Mouse (Mus musculus): ENCODE measurements around the gene Otos. TPM values are rescaled to one million over a fixed set of nuclear protein-coding genes. Genes with fewer than 3 reads are reported as not detected.

Otos gene
- polyA plus RNA-seq, 1 experiment from 2014 or later: 0.39 TPM

- Histone ChIP-seq H3K9me3 (replicated peaks) (no peaks in the 10 kb centered on the region), H3K4me3 (replicated peaks) (no peak overlapping the region), H3K4me1 (no peaks in the 10 kb centered on the region), H3K27ac (no peak overlapping the region), H3K36me3 (peaks cover 34% of the 10 kb centered on the region), H3K9ac (no peak overlapping the region), H3K27me3 (peaks cover 4% of the 10 kb centered on the region; the same call in 1 of the 2 replicates), H3K4me2 (no peak overlapping the region)
- 79% methylated on average over 8 of the region's 8 CpGs for WGBS
- ATAC-seq (replicated peaks; ENCODE audit: low FRiP score): no peak
These were observed 14.9 kb downstream of the Otos start for GRCm38 (mm10) chr1:92633726-92634125.

DNA sequence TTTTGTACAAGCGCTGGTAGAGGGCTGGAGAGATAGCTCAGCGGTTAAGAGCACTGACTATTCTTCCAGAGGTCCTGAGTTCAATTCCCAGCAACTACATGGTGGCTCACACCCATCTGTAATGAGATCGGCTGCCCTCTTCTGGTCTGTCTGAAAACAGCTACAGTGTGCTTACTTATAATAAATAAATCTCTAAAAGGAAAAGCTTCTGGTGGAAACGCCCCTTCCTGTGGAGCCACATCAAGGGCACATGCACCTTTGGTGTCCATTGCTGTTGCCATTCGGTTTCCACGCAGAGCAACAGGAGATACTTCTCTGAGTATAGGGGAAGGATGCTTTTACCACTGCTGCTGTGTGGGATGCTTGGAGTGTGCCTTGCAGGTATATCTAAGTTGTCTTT, 15.7 kb downstream of the Otos start:
- no peak overlapping the region for H3K9ac ChIP-seq
- peaks cover 4% of the 10 kb centered on the region; the same call in 1 of the 2 replicates for H3K27me3 ChIP-seq
- ATAC-seq (replicated peaks; ENCODE audit: low FRiP score): no peak
- 69% methylated on average over 6 of the region's 6 CpGs for WGBS
- H3K9me3 ChIP-seq (replicated peaks): no peaks in the 10 kb centered on the region
- peaks cover 26% of the 10 kb centered on the region for H3K36me3 ChIP-seq
- no peak overlapping the region for H3K27ac ChIP-seq
- H3K4me2 ChIP-seq: no peak overlapping the region
- H3K4me1 ChIP-seq: no peaks in the 10 kb centered on the region
- no peak overlapping the region for H3K4me3 ChIP-seq (replicated peaks)

DNA sequence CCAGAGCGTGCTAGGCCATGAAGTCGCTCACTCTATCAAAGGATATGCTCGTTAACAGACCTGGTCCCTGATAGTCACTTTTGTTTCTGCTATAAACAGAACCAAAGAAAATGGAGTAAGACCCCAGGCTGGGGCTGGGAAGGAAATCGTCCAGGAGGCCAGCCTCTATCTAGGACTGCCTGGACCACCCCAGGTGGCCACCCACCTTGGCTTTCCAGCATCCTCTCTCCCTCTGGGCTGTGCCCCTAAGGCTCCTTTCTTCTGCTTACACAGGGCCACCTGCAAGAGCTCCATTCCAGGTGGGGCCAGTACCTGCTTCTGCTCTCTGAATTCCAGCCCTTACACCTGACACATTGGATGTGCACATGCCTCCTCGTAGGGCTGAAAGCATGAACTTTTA, 16.4 kb downstream of the Otos start:
- 81% methylated on average over 5 of the region's 5 CpGs for WGBS
- Histone ChIP-seq H3K36me3 (peaks cover 19% of the 10 kb centered on the region), H3K27me3 (peaks cover 4% of the 10 kb centered on the region; the same call in 1 of the 2 replicates), H3K9me3 (replicated peaks) (no peaks in the 10 kb centered on the region), H3K4me1 (no peaks in the 10 kb centered on the region), H3K9ac (no peak overlapping the region), H3K4me2 (no peak overlapping the region), H3K4me3 (replicated peaks) (no peak overlapping the region), H3K27ac (no peak overlapping the region)
- ATAC-seq (replicated peaks; ENCODE audit: low FRiP score): no peak

- no peak overlapping the region for H3K4me2 ChIP-seq
- 60% methylated on average over 4 of the region's 4 CpGs for WGBS
- no peaks in the 10 kb centered on the region for H3K36me3 ChIP-seq
- ATAC-seq (replicated peaks; ENCODE audit: low FRiP score): no peak
- H3K9me3 ChIP-seq (replicated peaks): no peaks in the 10 kb centered on the region
- H3K9ac ChIP-seq: no peak overlapping the region
- peaks cover 19% of the 10 kb centered on the region for H3K27me3 ChIP-seq
- no peaks in the 10 kb centered on the region for H3K4me1 ChIP-seq
- no peak overlapping the region for H3K4me3 ChIP-seq (replicated peaks)
- no peak overlapping the region for H3K27ac ChIP-seq
These were observed 20.4 kb downstream of the Otos start for GRCm38 (mm10) chr1:92628227-92628626.

GRCm38 (mm10) chr1:92618360-92618759, 30.3 kb downstream of the Otos start:
- WGBS: 51% methylated on average over 4 of the region's 4 CpGs
- no peaks in the 10 kb centered on the region for H3K4me1 ChIP-seq
- H3K27ac ChIP-seq: no peak overlapping the region
- H3K9ac ChIP-seq: no peak overlapping the region
- no peak overlapping the region for H3K4me2 ChIP-seq
- H3K36me3 ChIP-seq: no peaks in the 10 kb centered on the region
- no peak overlapping the region for H3K4me3 ChIP-seq (replicated peaks)
- H3K27me3 ChIP-seq: peaks cover 25% of the 10 kb centered on the region
- no peaks in the 10 kb centered on the region for H3K9me3 ChIP-seq (replicated peaks)
- ATAC-seq (replicated peaks; ENCODE audit: low FRiP score): no peak

GRCm38 (mm10) chr1:92617488-92617887, 31.2 kb downstream of the Otos start, which contains the start of gene Olfr12:
Gene Olfr12 (plus strand): TSS chr1:92617788.
- WGBS: 67% methylated on average over 2 of the region's 2 CpGs
- Histone ChIP-seq H3K36me3 (no peaks in the 10 kb centered on the region), H3K4me2 (no peak within 1 kb of the TSS), H3K4me3 (replicated peaks) (no peak within 1 kb of the TSS), H3K9me3 (replicated peaks) (no peaks in the 10 kb centered on the region), H3K9ac (no peak within 1 kb of the TSS), H3K27ac (no peak within 1 kb of the TSS), H3K4me1 (no peaks in the 10 kb centered on the region), H3K27me3 (peaks cover 25% of the 10 kb centered on the region)
- ATAC-seq (replicated peaks; ENCODE audit: low FRiP score): no peak

DNA sequence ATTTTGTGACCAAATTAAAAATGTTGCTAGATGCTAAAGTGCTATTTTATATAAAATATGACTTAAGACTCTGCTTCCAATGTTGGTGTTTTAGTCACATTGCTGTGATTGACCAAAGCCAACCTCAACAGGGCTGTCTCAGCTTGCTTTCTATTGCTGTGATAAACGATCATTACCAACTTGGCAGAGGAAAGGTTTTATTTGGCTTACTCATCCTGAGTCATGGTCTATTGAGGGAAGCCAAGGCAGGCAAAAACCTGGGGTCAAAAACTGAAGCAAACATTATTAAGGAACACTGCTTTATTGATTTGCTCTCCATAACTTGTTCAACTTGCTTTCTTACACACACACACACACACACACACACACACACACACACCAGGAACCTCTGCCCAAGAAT, 32.6 kb downstream of the Otos start:
- no peaks in the 10 kb centered on the region for H3K36me3 ChIP-seq
- no peaks in the 10 kb centered on the region for H3K9me3 ChIP-seq (replicated peaks)
- no peak overlapping the region for H3K27ac ChIP-seq
- 68% methylated on average over 1 of the region's 1 CpGs for WGBS
- H3K9ac ChIP-seq: no peak overlapping the region
- no peak for ATAC-seq (replicated peaks; ENCODE audit: low FRiP score)
- no peaks in the 10 kb centered on the region for H3K4me1 ChIP-seq
- H3K4me2 ChIP-seq: no peak overlapping the region
- H3K4me3 ChIP-seq (replicated peaks): no peak overlapping the region
- H3K27me3 ChIP-seq: peaks cover 25% of the 10 kb centered on the region

DNA sequence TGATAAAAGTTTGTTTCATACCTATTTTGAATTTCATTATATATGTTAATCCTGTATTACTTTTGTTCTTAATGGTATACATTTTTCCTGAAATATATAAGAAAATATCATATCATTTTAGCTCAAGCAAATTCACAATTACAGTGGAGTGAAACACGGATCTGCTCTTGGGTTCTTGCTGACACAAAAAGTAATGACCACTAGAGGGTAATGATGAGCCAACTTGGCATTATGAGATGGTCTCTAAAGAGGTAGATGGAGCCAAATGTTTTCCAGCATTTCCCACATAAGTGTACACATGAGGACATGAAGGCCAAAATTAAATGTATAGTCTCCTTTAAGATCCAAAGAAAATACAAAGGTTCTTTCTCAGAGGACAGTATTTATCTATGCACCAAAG, 34.1 kb downstream of the Otos start:
- Histone ChIP-seq H3K36me3 (no peaks in the 10 kb centered on the region), H3K4me3 (replicated peaks) (no peak overlapping the region), H3K9me3 (replicated peaks) (no peaks in the 10 kb centered on the region), H3K27ac (no peak overlapping the region), H3K9ac (no peak overlapping the region), H3K4me2 (no peak overlapping the region), H3K4me1 (no peaks in the 10 kb centered on the region), H3K27me3 (peaks cover 32% of the 10 kb centered on the region)
- ATAC-seq (replicated peaks; ENCODE audit: low FRiP score): no peak
- WGBS: 12% methylated on average over 1 of the region's 1 CpGs

- WGBS: 51% methylated on average over 4 of the region's 4 CpGs
- no peak overlapping the region for H3K4me2 ChIP-seq
- no peaks in the 10 kb centered on the region for H3K9me3 ChIP-seq (replicated peaks)
- H3K9ac ChIP-seq: no peak overlapping the region
- no peaks in the 10 kb centered on the region for H3K4me1 ChIP-seq
- no peak for ATAC-seq (replicated peaks; ENCODE audit: low FRiP score)
- no peak overlapping the region for H3K27ac ChIP-seq
- peaks cover 33% of the 10 kb centered on the region for H3K27me3 ChIP-seq
- H3K4me3 ChIP-seq (replicated peaks): no peak overlapping the region
- no peaks in the 10 kb centered on the region for H3K36me3 ChIP-seq
These were observed 35.5 kb downstream of the Otos start for GRCm38 (mm10) chr1:92613175-92613574.

GRCm38 (mm10) chr1:92611008-92611407, 37.6 kb downstream of the Otos start:
- Histone ChIP-seq H3K4me2 (no peak overlapping the region), H3K4me1 (no peaks in the 10 kb centered on the region), H3K4me3 (replicated peaks) (no peak overlapping the region), H3K9me3 (replicated peaks) (no peaks in the 10 kb centered on the region), H3K27ac (no peak overlapping the region), H3K9ac (no peak overlapping the region), H3K27me3 (peaks cover 27% of the 10 kb centered on the region), H3K36me3 (no peaks in the 10 kb centered on the region)
- WGBS: 5% methylated on average over 5 of the region's 5 CpGs
- no peak for ATAC-seq (replicated peaks; ENCODE audit: low FRiP score)

DNA sequence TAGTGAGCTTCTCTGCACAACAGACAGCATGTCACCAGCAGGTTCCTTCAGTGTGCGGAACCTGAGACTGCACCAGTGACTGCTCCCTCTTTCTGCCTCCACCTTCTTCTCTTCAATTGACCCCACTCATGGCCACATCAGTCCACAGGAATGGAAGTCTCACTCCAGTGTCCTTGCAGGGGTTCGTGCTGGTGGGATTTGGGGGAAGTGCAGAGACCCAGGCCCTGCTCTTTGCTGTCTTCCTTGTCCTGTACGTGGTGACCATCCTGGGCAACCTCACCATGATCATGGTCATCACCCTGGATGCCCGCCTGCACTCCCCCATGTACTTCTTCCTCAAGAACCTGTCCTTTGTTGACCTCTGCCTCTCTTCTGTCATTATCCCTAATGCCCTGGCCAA, 40.9 kb downstream of the Otos start:
- H3K36me3 ChIP-seq: no peaks in the 10 kb centered on the region
- H3K4me3 ChIP-seq (replicated peaks): no peak overlapping the region
- H3K27me3 ChIP-seq: peaks cover 17% of the 10 kb centered on the region
- no peaks in the 10 kb centered on the region for H3K4me1 ChIP-seq
- H3K9me3 ChIP-seq (replicated peaks): no peaks in the 10 kb centered on the region
- H3K9ac ChIP-seq: no peak overlapping the region
- H3K4me2 ChIP-seq: no peak overlapping the region
- H3K27ac ChIP-seq: no peak overlapping the region
- 75% methylated on average over 4 of the region's 4 CpGs for WGBS
- ATAC-seq (replicated peaks; ENCODE audit: low FRiP score): no peak

GRCm38 (mm10) chr1:92605482-92605881, 43.2 kb downstream of the Otos start, which contains the start of gene Olfr1410:
Gene Olfr1410 (plus strand): TSS chr1:92605782.
- WGBS: 88% methylated on average over 1 of the region's 1 CpGs
- no peaks in the 10 kb centered on the region for H3K36me3 ChIP-seq
- H3K4me3 ChIP-seq (replicated peaks): no peak within 1 kb of the TSS
- H3K4me2 ChIP-seq: no peak within 1 kb of the TSS
- no peak within 1 kb of the TSS for H3K27ac ChIP-seq
- H3K9me3 ChIP-seq (replicated peaks): no peaks in the 10 kb centered on the region
- no peak within 1 kb of the TSS for H3K9ac ChIP-seq
- H3K27me3 ChIP-seq: peaks cover 14% of the 10 kb centered on the region
- ATAC-seq (replicated peaks; ENCODE audit: low FRiP score): no peak
- no peaks in the 10 kb centered on the region for H3K4me1 ChIP-seq

DNA sequence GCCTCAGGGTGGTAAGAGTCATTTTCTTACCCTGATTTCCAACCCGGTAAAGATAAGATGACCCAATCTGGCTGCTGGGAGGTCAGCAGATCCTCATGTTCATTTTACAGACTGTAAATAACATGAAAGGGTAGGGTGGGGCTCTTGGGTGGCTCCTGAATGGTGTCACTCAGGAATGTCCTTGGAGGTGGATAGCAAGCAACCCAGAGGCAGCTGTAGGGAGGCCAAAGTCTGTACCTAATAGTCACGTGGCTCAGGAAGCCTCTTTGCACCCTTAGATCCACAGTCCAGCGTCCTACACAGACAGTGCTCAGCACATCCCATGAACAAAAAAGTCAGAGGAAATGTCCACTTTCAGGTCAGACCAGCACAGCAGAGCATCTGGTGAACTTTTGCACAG, 52.6 kb downstream of the Otos start:
- 84% methylated on average over 3 of the region's 3 CpGs for WGBS
- no peak overlapping the region for H3K9ac ChIP-seq
- no peaks in the 10 kb centered on the region for H3K9me3 ChIP-seq (replicated peaks)
- H3K4me1 ChIP-seq: no peaks in the 10 kb centered on the region
- H3K27ac ChIP-seq: no peak overlapping the region
- ATAC-seq (replicated peaks; ENCODE audit: low FRiP score): no peak
- no peaks in the 10 kb centered on the region for H3K36me3 ChIP-seq
- H3K4me3 ChIP-seq (replicated peaks): no peak overlapping the region
- no peak overlapping the region for H3K4me2 ChIP-seq
- H3K27me3 ChIP-seq: 0 out of 2 replicates have a peak, but pooled peaks cover 6% of the 10 kb centered on the region

All from kidney, embryonic 15.5 days (tissue).